Mouse (Mus musculus): ENCODE results near the gene Eif2ak2.
A peak's percentile ranks its signal among the peaks of the same experiment; 100 is the strongest.

The Eif2ak2 gene

GRCm38 (mm10) chr17:78882401-78883112, at the start of gene Eif2ak2:
Eif2ak2 (minus strand) TSS chr17:78882573.
- DNase-seq: peak; percentile 58 to 69

- DNase-seq: no peak
These were observed 35.3 kb upstream of the Eif2ak2 start for GRCm38 (mm10) chr17:78917696-78918095.

- no peak for DNase-seq
These were observed 34.5 kb upstream of the Eif2ak2 start for GRCm38 (mm10) chr17:78916899-78917298.

GRCm38 (mm10) chr17:78916369-78916813, 34.0 kb upstream of the Eif2ak2 start, which contains the start of gene Cebpzos:
Cebpzos (plus strand) TSS chr17:78916500.
- peak; percentile 90 to 93 for DNase-seq

GRCm38 (mm10) chr17:78915772-78916171, 33.4 kb upstream of the Eif2ak2 start:
- DNase-seq: no peak

- no peak for DNase-seq
These were observed 31.5 kb upstream of the Eif2ak2 start for GRCm38 (mm10) chr17:78913921-78914320.

GRCm38 (mm10) chr17:78912861-78913281, 30.5 kb upstream of the Eif2ak2 start:
- peak; percentile 37 to 41 for DNase-seq

- no peak for DNase-seq
These were observed 27.0 kb upstream of the Eif2ak2 start for GRCm38 (mm10) chr17:78909374-78909773.

GRCm38 (mm10) chr17:78906892-78907291, 24.5 kb upstream of the Eif2ak2 start, which contains the start of gene Sult6b1:
Sult6b1 (minus strand) TSS chr17:78906992.
- no peak for DNase-seq

GRCm38 (mm10) chr17:78903158-78903557, 20.8 kb upstream of the Eif2ak2 start:
- no peak for DNase-seq

- DNase-seq: no peak
These were observed 13.0 kb upstream of the Eif2ak2 start for GRCm38 (mm10) chr17:78895394-78895793.

- no peak for DNase-seq
These were observed 12.6 kb upstream of the Eif2ak2 start for GRCm38 (mm10) chr17:78894991-78895390.

GRCm38 (mm10) chr17:78891020-78891419, 8.6 kb upstream of the Eif2ak2 start:
- no peak for DNase-seq

- DNase-seq: peak; percentile 21 to 24
These were observed 6.8 kb upstream of the Eif2ak2 start for GRCm38 (mm10) chr17:78889184-78889583.

GRCm38 (mm10) chr17:78888554-78888953, 6.2 kb upstream of the Eif2ak2 start:
- peak in 1 of 2 experiments; percentile 10 for DNase-seq

GRCm38 (mm10) chr17:78885286-78886065, 3.1 kb upstream of the Eif2ak2 start:
- no peak for DNase-seq

GRCm38 (mm10) chr17:78883291-78883690, 918 bp upstream of the Eif2ak2 start:
- no peak for DNase-seq

GRCm38 (mm10) chr17:78881878-78882304, 482 bp downstream of the Eif2ak2 start:
- no peak for DNase-seq

- DNase-seq: no peak
These were observed 8.5 kb downstream of the Eif2ak2 start for GRCm38 (mm10) chr17:78873886-78874285.

- DNase-seq: no peak
These were observed 26.1 kb downstream of the Eif2ak2 start for GRCm38 (mm10) chr17:78856243-78856642.

GRCm38 (mm10) chr17:78842271-78842928, 40.0 kb downstream of the Eif2ak2 start:
- DNase-seq: no peak

- DNase-seq: no peak
These were observed 46.3 kb downstream of the Eif2ak2 start for GRCm38 (mm10) chr17:78836056-78836455.
